Mouse (Mus musculus): ENCODE data around the gene Gorasp1. TPM values are rescaled to one million over a fixed set of nuclear protein-coding genes. Genes with fewer than 3 reads are reported as not detected.
A peak's percentile ranks its signal among the peaks of the same experiment; 100 is the strongest.

Gene Gorasp1
- 10 to 100 TPM; 16.2 to 17.6 TPM for total RNA-seq (2021)
- long read RNA-seq, experiment 1, transcript Gorasp1-201 (9 exons, 3,906 nt): major isoform, 36 of 42 reads
- long read RNA-seq, experiment 1, partial matches to known transcripts: 3 of 42 reads
- long read RNA-seq, experiment 1, other reads (novel, unspliced or antisense): 3 of 42 reads
- long read RNA-seq, experiment 2, transcript Gorasp1-201 (9 exons, 3,906 nt): major isoform, 26 of 34 reads
- long read RNA-seq, experiment 2, partial matches to known transcripts: 2 of 34 reads
- long read RNA-seq, experiment 2, other reads (novel, unspliced or antisense): 6 of 34 reads

DNA sequence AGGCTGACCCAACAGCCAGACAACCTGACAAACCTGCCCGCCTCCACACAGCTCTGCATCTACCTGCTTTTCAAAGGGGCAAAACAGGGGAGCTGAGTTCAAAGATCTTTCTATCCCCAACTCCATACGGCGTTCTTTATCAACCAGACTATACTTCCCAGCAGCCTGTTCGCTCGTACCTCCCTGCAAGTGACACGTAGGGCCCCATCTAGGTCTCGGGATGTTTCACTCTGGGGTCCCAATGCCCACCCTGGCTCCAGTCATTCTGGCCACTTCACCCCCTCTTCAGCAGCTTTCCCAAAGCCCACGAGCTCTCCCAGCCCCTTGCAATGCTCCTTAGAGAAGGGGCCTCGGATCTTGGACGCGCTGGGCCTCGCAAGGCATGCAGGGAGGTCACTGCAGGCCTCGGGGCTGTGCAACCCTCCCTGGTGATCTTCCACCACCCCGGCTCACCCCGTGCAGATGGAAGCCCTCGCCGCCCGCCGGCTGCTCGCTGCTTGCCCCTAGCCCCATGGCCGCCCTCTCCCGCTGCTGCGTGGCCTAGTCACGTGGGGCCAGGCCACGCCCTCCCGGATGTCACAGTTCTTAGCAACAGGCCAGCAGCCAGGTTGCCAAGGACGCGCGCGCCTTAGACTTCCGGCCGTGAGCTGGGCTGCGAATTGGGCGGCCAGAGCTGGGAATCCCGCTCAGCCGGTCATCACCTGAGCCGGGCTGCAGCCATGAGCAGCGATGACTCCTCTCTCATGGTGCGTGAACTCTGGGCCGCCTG, at the start of gene Gorasp1, which contains the start of gene Ttc21a:
TSS of gene Gorasp1 (minus strand) at position 561 of the 769 bp plus-strand sequence.
TSS of gene Ttc21a (plus strand) at position 602 of the 769 bp plus-strand sequence.
- DNase-seq: peak; percentile 98

DNA sequence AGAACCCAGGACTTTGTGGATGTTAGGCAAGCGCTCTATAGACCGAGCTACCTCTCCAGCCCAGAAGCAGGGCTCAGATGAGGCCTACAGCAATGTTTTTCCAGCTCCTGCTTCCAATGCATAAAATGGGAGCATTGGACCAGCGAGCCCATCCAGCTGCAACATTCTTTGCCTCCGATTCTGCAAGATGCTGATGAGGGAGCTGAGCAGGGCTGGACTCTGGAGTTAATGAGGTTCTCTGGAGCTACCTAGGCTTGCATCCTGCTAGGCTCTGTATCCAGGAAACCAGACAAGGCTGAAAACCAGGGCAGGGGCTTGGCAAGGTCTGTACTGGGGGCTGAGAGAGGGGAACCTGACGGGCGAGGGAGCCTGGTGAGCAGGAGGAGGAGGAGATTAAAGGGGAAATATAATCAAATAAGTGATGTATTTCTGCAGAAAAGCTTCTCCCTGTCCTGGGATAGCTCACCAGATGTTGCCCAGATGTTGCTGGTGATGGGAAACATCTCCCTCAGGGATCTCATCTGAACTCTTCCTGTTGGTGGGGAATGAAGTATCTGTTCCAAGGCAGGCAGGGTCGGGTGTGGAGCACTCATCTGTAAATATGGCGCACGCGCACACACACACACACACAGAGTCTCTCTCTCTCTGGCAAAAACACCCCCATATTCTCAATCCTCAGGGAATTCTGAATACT, 48.7 kb upstream of the Gorasp1 start:
- no peak for DNase-seq

DNA sequence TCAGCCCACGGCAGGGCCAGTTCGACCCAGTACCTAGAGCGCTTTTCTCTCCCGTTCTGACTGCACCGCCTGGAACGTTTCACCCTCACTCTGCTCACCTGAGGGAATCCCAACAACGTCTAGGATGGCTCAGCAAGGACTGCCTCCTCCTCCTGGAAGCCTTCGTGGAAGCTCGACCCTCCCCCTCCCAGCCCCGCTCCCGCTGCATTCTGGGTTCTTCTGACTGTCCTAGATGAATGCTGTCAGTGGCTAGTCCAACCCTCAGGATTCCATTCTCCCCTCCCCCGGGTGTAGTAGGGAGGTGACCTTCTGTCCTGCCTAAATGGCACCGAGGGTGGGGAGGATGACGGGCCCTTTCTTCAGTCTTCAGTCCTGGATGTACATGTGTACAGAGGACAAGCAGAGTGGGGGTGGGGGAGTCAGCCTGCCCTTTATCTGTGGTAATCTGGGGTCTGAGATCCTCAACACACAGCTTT, 47.2 kb upstream of the Gorasp1 start, which contains the start of gene Csrnp1:
TSS of gene Csrnp1 (minus strand) at position 123 of the 476 bp plus-strand sequence.
- DNase-seq: peak; percentile 17

DNA sequence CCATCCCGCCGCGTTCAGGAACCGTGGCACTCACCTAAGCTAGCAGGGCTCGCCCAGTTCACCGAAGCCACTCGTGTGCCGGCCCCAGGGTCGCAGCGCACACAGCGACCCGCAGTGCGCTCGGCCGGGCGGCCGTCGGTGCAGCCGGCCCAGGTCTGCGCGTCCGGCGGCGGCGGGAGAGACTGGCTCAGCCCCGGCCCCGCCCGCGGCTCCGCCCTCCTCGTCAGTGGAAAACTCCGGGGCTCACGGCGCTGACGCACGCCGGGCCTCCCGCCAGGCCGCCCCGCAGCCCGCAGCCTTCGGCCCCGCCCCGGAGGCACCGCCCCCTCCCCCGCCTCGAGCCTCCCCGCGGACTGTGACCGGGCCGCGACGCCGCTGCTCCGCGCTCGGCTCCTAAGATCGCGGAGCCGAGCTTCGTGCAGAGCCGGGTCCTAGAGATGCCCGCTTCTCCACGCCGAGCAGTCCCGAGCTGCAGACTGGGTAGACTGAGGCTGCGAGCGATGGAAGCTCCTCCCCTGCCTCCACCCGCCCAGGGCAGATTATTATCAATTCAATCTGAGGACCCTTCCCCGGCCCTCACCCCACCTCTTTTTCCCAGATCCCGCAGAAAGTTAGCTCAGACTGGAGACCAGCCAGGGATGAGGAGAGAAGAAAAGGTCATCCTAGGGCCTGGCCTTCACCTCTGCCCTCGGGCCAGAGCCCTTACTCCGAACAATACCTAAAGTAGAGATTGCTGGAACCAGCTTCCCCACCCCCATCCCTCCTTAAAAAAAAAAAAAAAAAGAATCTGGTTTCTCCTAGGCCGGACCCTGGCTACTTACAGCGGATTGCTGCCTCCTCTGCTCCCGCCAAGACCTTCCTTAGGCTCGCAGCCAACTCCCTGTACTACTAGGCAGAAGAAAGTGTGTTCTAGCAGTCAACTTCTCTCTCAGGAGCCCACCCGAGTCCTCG, 46.5 kb upstream of the Gorasp1 start:
- peak; percentile 90 for DNase-seq

DNA sequence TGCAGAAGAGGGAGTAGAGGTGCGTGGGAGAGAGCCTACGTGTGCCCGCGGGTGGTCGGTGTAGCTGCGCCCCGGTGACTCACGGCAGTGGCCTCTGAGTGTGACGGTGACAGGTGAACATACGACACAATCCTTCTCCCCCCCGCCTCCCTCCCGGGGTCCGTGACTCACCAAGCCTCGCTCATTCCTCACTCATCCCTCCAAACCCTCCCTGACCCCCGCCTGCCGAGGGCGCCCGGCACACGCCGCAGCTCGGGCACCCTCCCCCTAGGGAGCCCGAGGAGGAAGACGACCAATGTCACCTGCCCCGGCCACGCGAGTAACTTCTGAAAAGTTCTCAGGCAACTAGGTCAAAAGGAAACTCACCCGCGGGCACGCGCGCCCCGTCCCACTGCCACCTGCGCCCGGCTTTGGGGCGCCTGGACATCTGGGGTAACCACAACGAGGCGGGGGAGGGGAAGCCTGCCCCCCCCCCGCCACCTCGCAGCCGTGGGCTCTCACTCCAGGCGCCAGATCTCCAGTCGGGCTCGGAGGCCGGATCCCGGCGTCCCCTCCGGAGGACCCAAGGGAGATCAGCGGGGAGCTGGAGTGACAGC, 45.7 kb upstream of the Gorasp1 start:
- peak; percentile 40 for DNase-seq

DNA sequence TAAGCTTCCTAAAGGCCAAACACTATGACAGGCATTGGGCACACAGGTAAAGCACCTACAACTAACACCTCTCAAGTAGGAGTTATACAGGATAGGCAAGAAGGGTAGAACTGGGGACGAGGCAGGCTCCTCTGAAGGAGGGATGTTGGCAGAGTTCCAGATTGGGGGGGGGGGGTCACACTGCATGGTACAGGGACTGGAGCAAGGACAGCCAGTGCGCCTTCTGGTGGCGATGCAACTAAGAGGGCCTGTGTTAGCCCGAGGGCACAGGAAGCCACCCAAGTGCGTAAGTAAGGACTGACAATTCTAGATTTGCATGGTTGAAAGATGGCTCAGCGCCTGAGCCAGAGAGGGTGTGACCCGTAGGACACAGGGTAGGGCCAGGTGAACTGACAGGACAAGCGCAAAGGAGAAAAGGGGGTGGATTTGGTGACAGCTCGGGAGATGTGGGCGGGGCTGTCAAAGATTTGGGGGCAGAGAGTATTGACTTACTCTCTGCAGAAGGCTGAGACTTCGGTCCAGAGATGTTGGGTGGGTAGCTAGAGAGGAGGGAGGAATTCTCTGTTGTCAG, 45.0 kb upstream of the Gorasp1 start:
- DNase-seq: peak; percentile 41

DNA sequence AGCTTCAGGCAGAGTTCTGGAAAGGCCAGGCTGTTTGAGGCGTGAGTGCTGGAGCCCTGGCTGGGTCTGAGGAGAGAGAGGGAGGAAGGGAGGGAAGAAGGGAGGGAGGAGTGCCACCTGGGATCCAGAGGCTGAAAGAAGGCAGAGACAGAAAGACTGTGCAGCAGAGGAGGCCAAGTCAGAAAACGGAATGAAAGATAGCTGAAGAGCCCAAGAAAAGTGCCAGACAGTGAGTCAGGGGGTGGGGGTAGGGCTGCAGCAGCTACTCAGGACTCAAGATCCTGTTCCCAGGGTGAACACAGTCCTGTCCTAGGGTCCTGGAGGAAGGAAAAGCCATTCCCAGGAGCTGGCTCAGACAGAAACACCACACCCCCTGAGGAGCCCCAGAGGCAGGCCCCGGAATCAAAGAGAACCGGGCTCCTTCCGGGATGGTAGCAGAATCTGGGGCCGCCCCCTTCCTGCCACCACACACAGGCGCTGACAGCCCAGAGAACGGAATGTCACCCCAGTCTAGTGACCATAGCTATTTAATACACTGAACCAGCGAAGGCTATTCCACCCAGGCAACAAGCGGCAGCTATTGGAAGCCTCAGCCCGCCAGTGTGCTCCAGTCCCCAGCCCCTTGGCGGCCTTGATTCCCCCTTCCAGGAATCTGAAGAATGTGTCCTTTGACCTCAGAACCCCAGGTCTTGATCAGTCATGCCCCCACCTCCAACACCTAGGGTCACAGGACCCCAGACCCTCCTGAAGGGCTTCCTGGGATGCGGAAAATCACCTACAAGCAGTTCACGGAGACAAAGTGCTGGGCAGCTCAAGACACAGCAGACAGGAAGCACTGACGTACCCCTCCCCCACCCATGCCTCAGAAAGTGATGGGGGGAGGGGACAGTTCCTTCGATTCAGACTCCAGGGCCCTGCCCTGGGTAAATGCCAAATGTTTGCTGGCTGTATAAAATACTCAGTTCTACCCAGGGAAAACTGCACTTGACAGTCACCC, 44.1 kb upstream of the Gorasp1 start:
- peak; percentile 60 for DNase-seq

DNA sequence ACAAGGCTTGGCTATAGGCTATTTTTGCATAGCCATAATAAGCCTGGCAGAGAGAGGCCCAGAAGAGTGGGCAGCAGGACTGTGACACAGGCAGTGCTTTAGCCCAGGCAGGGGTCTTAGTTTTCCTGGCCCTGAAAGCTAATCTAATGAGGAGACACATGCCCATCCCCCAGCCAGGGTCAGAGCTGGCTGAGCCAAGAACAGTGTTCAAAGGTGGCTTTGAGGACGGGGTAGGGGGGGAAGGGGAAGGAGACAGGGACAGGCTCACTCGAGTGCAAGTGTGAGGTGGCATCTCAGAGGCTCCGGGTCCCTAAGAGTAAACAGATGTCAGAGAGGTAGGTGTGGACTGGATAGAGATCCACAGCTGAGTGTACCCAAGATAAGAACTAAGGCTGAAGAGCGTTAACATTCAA, 43.4 kb upstream of the Gorasp1 start:
- DNase-seq: no peak

DNA sequence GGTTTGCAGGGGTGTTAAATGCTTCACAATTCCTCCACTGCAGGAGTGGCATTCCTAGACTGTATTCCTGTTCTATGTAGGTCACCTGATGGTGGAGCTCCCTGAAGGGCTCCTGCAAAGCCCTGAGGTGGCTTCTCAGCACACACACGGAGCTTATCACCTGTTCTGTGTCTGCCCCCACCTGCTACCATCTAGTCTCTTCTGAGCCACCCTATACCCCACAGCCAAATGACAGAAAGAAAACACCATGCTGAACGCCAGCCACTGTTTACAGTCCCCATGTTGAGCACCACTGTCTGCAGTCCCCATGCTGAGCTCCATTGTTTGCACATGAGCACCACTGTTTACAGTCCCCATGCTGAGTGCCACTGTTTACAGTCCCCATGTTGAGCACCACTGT, 42.4 kb upstream of the Gorasp1 start:
- no peak for DNase-seq

DNA sequence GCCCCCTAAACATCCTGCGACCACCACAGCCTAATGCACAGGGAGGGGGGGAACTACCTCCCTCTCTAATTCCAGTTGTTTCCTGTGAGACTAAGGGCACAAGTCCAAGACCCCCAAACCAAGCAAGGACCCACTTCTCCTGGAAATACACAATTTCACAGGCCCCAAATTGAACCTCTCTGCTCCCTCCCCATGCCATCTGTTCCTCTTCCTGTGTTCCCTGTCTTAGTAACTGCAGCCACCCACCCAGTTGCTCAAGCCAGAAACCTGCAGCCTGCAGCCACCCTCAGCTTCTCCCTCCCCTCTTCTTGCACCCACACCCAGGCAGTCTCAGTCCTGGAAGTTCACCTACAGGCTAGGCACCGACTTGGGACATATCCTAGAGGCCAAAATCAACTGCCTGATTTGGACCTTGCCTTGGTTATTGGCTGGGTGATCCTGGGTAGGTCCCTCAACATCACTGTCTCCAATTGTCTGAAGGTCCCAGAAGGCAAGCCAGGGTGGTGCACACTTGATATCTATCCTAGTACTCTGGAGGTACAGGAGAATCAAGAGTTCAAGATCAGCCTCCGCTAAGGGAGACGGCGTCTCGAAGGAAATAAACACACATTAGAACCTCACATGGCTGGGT, 41.6 kb upstream of the Gorasp1 start:
- DNase-seq: no peak

DNA sequence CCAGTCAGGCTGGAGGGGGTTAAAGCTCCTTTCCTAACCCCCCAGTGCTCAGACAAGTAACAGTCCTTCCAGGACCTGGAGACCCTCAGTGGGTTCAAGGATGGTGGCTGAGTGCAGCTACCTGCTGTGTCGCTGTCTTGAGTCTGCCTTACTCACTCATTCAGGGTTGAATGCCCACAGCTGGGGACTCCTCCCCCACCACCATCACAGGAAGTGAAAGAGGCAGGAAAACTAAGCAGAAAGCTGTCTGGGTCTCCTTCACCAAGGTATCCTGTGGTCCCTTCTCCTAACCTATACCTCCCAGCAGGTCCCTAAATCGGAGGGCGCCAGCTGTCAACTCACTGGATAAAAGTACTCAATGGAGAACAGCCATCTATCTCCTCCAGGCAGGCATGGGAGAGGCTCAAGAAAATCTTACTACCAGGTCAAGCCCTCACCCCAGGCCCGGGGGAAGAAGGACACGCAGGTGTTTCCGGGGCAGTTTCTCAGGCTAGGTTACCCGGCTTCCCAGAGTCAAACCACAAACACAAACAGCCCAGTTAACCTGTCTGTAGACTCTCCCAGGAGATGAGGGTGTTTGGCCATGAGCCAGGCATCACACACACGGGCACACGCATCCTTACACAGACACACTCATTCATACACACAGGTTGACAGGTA, 40.9 kb upstream of the Gorasp1 start:
- DNase-seq: no peak

DNA sequence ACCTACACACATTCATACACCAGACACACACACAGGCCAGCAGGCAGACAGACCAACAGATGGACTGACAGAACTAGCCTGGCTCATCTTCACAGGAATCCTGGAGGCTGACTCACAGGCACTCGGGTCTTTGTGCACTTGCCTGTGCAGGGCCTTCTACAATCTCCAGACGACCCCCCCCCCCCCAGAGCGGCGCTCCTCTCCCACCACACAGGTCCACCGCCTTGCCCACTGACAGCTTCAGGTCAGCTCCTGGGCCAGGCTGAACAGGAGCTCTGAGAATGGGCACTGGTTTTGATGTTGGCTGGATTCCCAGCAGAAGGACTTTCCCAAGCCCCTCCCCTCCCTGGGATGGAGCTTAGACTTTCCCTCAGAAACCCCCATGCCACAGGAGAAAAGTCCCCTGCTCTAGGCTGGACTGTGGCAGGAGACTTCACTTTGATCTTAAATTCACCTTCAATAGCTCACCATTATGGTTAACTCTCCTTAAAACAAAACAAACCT, 40.2 kb upstream of the Gorasp1 start:
- DNase-seq: no peak

DNA sequence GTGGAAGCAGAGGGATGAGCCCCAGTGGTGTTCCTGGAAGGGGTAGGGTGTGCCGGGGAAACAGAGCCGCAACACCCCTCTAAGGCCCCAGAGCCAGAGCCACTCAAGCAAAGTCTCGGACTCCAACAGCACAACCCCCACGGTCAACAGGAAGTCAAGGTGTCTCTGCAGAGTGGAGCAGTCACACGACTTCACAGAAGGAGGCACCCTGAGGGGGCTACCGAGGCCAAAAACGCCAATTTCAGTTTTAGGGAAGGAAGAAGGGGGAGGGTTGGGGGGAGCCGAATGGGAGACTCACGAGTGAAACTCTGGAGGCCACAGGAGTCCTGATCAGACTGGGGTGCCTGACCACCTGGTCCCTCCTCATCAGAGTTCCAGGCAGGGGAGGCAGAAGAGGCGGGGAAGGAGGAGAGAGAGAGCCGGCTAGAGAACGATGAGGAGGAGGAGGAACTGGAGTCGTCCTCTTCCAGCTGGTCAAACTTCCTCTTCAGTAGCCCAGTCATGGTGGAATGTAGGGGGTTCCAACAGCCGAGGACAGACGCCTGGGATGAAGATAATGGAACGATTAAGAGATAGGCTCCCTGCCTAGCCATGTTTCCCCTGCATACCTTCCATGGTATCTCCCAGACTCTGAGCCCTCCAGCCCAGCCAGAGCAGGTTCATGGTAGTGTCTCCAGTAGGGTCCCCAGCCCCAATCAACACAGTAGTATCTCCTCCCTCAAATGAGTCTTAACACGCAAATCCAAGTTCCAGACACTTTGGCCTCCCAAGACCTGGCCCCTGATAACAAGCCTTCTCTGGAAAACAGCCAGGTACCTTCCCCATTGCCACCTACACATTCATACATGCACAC, 39.6 kb upstream of the Gorasp1 start:
- DNase-seq: no peak

DNA sequence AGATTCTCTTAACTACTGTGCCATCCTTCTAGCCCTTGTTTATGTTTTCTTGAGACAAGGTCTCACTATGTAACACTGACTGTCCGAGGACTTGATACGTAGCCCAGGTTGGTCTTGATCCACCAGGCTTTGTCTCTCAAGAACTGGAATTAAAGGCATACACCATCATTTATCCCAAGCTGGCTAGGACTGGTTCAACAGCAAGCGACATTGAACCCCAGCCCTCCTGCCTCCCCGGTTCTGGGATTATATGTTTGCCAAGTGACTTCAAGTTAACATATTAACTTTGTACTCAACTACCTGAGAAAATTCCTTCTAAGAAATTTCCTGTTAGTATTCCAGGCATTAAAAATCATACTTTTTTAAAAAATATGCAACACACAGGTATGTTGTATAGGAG, 37.9 kb upstream of the Gorasp1 start:
- no peak for DNase-seq

DNA sequence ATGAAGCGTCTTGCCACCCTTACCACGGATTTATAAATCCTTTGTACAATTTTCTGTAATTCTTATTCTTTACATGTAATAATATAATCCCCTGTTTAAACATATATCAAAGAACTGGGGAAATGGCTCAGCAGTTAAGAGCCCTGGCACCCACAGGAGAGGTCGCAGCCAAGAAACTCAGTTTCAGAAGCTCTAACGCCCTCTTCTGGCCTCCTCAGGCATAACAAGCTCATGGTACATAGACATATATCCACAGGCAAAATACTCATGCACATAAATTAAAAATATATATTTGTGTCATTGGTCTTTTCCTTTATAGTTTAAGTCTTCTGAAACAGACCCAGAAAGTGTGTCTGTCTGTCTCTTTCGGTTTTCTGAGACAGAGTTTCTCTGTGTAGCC, 37.2 kb upstream of the Gorasp1 start:
- DNase-seq: no peak

DNA sequence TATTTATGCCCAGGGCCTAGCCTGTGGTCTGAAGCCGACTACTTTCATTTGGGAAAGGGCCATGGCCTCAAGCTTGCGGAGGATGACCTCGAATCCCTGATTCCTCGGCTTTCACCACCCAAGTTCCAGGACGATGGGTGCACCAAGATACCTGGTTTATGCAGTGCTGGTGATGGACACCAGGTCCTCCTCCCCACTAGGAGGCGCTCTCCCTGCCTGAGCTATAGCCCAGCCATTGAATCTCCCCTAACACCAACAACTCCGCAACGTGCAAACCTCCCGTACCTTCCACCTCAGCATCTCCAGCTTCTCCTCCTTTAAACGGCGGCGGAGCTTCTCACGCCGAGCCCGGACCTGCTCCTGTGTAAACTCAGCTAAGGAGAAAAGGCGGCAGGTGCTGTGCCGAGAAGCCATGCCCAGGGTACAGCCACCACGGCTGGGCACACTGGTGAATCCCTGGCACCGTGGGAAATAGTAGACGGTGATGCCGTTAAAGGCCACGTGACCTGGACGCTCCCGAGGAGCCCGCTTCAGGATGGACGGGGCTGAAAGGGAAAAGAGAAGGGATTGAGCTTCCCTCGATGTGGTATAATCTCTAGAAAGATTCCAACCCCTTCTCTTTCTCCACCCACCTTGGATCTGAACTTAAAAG, 36.6 kb upstream of the Gorasp1 start:
- DNase-seq: no peak

DNA sequence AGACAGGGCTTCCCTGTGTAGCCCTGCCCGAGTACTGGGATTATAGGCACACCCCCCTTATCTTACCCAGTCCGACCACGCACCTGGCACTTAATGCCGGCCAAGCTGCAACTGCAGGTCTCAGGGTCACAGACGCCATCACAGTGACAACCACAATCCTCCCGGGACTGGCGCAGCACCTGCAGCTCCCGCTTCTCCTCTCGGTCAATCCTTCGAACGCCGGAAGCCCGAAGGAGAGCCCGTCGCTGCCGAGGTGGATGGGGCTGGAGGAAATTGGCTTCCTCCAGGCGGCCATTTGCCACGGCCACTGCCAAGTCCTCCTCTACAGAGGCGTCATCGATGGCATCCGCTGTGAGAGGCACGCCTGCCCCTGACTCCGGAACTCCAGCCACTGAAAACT, 35.9 kb upstream of the Gorasp1 start:
- DNase-seq: no peak
